ENCODE assay signal across 18 mouse cellular contexts in genomic region chr19:3265180-3265579, GRCm38 (mm10). TPM values are rescaled to one million over a fixed set of nuclear protein-coding genes. Genes with fewer than 3 reads are reported as not detected.
DNase-seq lines count a peak whose midpoint lies in the region; ATAC-seq lines count a peak whose summit lies in the region.
"Had no signal": no experiment of that assay in that cellular context is flagged by ENCODE, and none has a peak within 500 bp of the region (broad histone marks: within the 10 kb centered on the region; RNA-seq: fewer than 3 reads in every experiment).

No protein-coding gene starts in this region.

- H3K9me3 ChIP-seq in limb, embryonic 11.5 days (ENCODE audit: control insufficient read depth, low read length) = no peaks in the 10 kb centered on the region
- H3K9me3 ChIP-seq: embryonic facial prominence, embryonic 13.5 days; hindbrain, embryonic 15.5 days had no signal

- peaks cover 35% of the 10 kb centered on the region for H3K36me3 ChIP-seq in limb, embryonic 11.5 days (ENCODE audit: control insufficient read depth, insufficient read depth, low read length)

- no peak overlapping the region for H3K4me2 ChIP-seq in limb, embryonic 11.5 days (ENCODE audit: low read depth, severe bottlenecking)
- H3K4me2 ChIP-seq: embryonic facial prominence, embryonic 13.5 days; hindbrain, embryonic 15.5 days had no signal

- H3K9ac ChIP-seq in limb, embryonic 11.5 days (ENCODE audit: low read length) = no peak overlapping the region
- H3K9ac ChIP-seq: embryonic facial prominence, embryonic 13.5 days; hindbrain, embryonic 15.5 days had no signal

- H3K27me3 ChIP-seq in limb, embryonic 11.5 days (ENCODE audit: control insufficient read depth, insufficient read depth, low read length) = no peaks in the 10 kb centered on the region
- H3K27me3 ChIP-seq: embryonic facial prominence, embryonic 13.5 days; hindbrain, embryonic 15.5 days; Patski had no signal

- no peak overlapping the region for H3K27ac ChIP-seq in limb, embryonic 11.5 days (replicated peaks; ENCODE audit: low read depth, low read length)
- H3K27ac ChIP-seq: embryonic facial prominence, embryonic 13.5 days; hindbrain, embryonic 15.5 days had no signal

- peak; percentile 85 for DNase-seq in heart, adult 11 months
- no peak for DNase-seq in heart, postnatal 4 days
- DNase-seq in layer of hippocampus, adult 9-11 months = peak; percentile 1
- DNase-seq in layer of hippocampus, adult 9-10 months (ENCODE audit: low spot score) = no peak
- DNase-seq in right cerebral cortex, postnatal 25 days = peak; percentile 1
- DNase-seq in right cerebral cortex, postnatal 14 days = no peak
- peak; percentile 16 for DNase-seq in limb, embryonic 11.5 days (ENCODE audit: low spot score)
- DNase-seq in ovary, postnatal 10 days (ENCODE audit: low spot score) = no peak
- DNase-seq: cerebellum, adult 9-11 months; gastrocnemius, postnatal 14 days; heart, postnatal 10 days; kidney, adult 9 months; midbrain, embryonic 14.5 days; thymus, adult 18-20 months had no signal

- no peak for ATAC-seq in limb, embryonic 11.5 days (ENCODE audit: insufficient number of reproducible peaks, low FRiP score, low TSS enrichment, low read depth)
- ATAC-seq: activated CD4-positive, CD25-positive, alpha-beta regulatory T cell, adult 4 months; Patski had no signal

- H3K4me3 ChIP-seq in limb, embryonic 11.5 days (ENCODE audit: low read depth, low read length) = no peak overlapping the region
- H3K4me3 ChIP-seq: embryonic facial prominence, embryonic 13.5 days; hindbrain, embryonic 15.5 days had no signal

- no peaks in the 10 kb centered on the region for H3K4me1 ChIP-seq in limb, embryonic 11.5 days (ENCODE audit: control insufficient read depth, insufficient read depth, low read length)
- H3K4me1 ChIP-seq: embryonic facial prominence, embryonic 13.5 days; hindbrain, embryonic 15.5 days had no signal

- 95% methylated on average over 9 of the region's 9 CpGs for WGBS in limb, embryonic 11.5 days

RNA-seq across cellular contexts. Expression of gene Mrpl21, which starts 17.5 kb away (rescaled TPM):
- 10 to 100 TPM; 69.4 to 71.9 TPM for total RNA-seq in heart, postnatal 4 days (2021)
- polyA plus RNA-seq in limb, embryonic 11.5 days (2014; fragmentation: Nextera tagmentation; extraction: Ambion mirVana) = 155 TPM in 2 replicates

RNA-seq across cellular contexts. Expression of gene Ighmbp2, which starts 17.6 kb away (rescaled TPM):
- total RNA-seq in heart, postnatal 4 days (2021) = 1 to 10 TPM; 4.4 to 4.5 TPM
- 9.1 and 9.5 TPM in 2 replicates for polyA plus RNA-seq in limb, embryonic 11.5 days (2014; fragmentation: Nextera tagmentation; extraction: Ambion mirVana)

RNA-seq across cellular contexts. Expression of gene Cpt1a, which starts 57.0 kb away (rescaled TPM):
- 100 to 1,000 TPM; 135 to 145 TPM for total RNA-seq in heart, postnatal 4 days (2021)
- 10.6 and 10.8 TPM in 2 replicates for polyA plus RNA-seq in limb, embryonic 11.5 days (2014; fragmentation: Nextera tagmentation; extraction: Ambion mirVana)

Comparison
In these comparisons a context has a peak if more than half of its experiments do, and no peak if none do; other contexts are left out.
1. DNase-seq: peak in heart, adult 11 months (single experiment), layer of hippocampus, adult 9-11 months (single experiment), right cerebral cortex, postnatal 25 days (single experiment) and limb, embryonic 11.5 days (single experiment); none in heart, postnatal 4 days (single experiment), layer of hippocampus, adult 9-10 months (single experiment), right cerebral cortex, postnatal 14 days (single experiment) and ovary, postnatal 10 days (single experiment).